Mouse (Mus musculus): Measurements from ENCODE around the gene Micu2. TPM values are rescaled to one million over a fixed set of nuclear protein-coding genes. Genes with fewer than 3 reads are reported as not detected.
A peak's percentile ranks its signal among the peaks of the same experiment; 100 is the strongest.
"Not testable (repeated sequence)": the region's sequence is repeated elsewhere in the genome, so short reads cannot be mapped to it uniquely, and the experiment has no call there.

Gene Micu2
- polyA plus RNA-seq, 1 experiment from 2014 or later, result 71.8 TPM

DNA sequence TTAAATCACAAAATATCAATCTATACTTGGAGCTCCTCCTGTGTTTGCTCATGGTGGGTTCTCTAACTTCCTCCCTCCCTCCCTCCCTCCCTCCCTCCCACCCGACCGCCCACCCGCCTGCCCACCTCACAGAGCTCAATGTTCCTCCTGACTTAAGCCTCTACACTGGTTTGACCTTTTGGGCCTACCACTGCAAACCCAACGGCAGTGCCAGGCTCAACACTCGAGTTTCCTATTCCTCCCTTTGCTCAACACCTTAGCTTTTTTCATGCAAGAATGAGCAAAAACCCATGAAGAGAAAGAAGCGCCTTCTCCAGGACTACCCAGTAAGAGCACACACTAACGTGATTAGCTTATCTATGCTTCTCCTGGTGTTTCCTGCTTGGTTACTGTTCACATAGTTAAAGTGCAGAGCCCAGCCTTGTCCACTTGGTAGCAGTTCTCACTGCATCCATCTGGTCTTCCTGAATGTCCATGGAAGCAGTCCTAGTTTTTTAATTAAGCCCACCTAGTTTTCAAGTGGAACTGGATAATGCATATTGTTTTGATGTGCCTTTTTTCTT, 66.1 kb downstream of the Micu2 start:
- no peak for ATAC-seq

DNA sequence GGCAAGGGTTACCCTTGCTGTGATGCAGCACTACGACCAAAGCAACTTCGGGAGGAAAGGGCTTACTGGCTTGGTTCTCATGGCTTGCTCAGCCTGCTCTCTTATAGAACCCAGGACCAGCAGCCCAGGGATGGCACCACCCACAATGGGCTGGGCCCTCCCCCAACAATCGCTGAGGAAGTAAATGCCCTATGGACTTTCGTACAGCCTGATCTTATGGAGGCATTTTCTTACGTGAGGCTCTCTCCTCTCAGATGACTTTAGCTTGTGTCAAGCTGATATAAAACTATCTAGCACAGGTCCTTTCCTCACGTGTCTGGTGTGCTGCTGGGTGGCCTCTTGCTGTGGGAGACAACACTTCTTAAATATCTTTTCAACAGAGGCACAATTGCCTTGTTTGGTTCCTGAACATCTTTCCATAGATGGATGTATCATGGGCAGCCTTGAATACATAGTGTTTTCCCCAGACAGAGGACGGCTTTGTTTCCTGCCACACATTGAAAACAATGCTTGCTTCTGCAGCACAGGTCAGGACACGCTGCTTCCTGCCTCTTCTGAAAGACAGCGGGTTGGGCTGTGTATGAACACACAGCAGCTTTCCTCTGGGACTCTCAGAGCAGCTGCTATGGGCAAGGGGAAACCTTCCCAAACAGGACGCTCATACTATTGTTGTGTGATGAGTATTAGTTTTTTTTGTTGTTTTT, 77.5 kb downstream of the Micu2 start:
- H3K4me3 ChIP-seq (replicated peaks; ENCODE audit: low read length), result no peak overlapping the region
- peaks cover 26% of the 10 kb centered on the region for H3K36me3 ChIP-seq (ENCODE audit: control insufficient read depth, insufficient read depth)
- no peaks in the 10 kb centered on the region for H3K27me3 ChIP-seq (replicated peaks; ENCODE audit: control insufficient read depth, insufficient read depth, low read length)
- H3K9me3 ChIP-seq (ENCODE audit: control insufficient read depth, low read length), result no peaks in the 10 kb centered on the region
- H3K27ac ChIP-seq (ENCODE audit: low read length), result peak overlapping the region; percentile 33; the same call in 1 of the 2 replicates
- 41% methylated on average over 10 of the region's 10 CpGs for WGBS
- no peak overlapping the region for H3K4me2 ChIP-seq (ENCODE audit: low read length)
- peaks cover 4% of the 10 kb centered on the region; the same call in 1 of the 2 replicates for H3K4me1 ChIP-seq (replicated peaks; ENCODE audit: control insufficient read depth, insufficient read depth, low read length)
- peak; percentile 43; the same call in 1 of the 2 replicates for ATAC-seq
- H3K9ac ChIP-seq (replicated peaks; ENCODE audit: low read depth, low read length), result no peak overlapping the region

More for the DNA sequence above, 66.1 kb downstream of the Micu2 start:
- Histone ChIP-seq H3K27me3 (replicated peaks; ENCODE audit: control insufficient read depth, insufficient read depth, low read length) (no peaks in the 10 kb centered on the region), H3K4me2 (ENCODE audit: low read length) (no peak overlapping the region), H3K36me3 (ENCODE audit: control insufficient read depth, insufficient read depth) (no peaks in the 10 kb centered on the region), H3K4me3 (replicated peaks; ENCODE audit: low read length) (no peak overlapping the region), H3K27ac (ENCODE audit: low read length) (no peak overlapping the region), H3K4me1 (replicated peaks; ENCODE audit: control insufficient read depth, insufficient read depth, low read length) (no peaks in the 10 kb centered on the region), H3K9me3 (ENCODE audit: control insufficient read depth, low read length) (no peaks in the 10 kb centered on the region), H3K9ac (replicated peaks; ENCODE audit: low read depth, low read length) (no peak overlapping the region)
- WGBS, result 76% methylated on average over 7 of the region's 7 CpGs

DNA sequence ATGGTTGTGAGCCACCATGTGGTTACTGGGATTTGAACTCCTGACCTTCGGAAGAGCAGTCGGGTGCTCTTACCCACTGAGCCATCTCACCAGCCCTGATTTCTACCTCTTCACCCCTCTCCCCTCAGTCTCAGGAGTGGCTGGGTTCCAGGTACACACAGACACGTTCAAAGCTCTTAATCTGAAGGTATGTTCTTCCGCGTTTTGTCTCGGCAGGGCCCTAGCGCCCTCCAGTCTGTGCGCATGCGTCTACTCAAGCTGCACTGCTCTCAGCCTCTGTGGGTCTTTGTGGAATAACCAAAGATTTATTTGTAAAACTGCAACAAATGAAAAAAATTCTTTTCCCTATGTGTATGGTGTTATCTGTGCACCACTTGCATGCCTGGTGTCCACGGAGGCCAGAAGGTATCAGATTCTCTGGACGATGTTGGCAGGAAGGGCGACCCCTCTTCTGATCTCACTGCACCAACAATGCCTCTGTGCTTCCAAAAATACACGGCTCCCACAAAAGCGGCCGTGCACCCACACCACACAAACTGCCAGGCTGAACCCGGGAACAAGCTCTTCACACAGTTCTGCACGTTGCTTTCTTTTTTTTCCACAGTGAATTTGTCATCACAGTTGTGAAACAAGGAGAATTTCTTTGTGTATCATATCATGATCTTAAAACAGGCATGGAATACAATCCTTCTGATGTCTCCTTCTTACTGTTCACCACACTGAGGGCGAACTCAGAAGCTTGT, 78.3 kb downstream of the Micu2 start:
- Histone ChIP-seq H3K4me1 (replicated peaks; ENCODE audit: control insufficient read depth, insufficient read depth, low read length) (peaks cover 4% of the 10 kb centered on the region; the same call in 1 of the 2 replicates), H3K4me2 (ENCODE audit: low read length) (no peak overlapping the region), H3K27ac (ENCODE audit: low read length) (peak overlapping the region; percentile 33; the same call in 1 of the 2 replicates), H3K27me3 (replicated peaks; ENCODE audit: control insufficient read depth, insufficient read depth, low read length) (no peaks in the 10 kb centered on the region), H3K9me3 (ENCODE audit: control insufficient read depth, low read length) (no peaks in the 10 kb centered on the region), H3K36me3 (ENCODE audit: control insufficient read depth, insufficient read depth) (peaks cover 26% of the 10 kb centered on the region), H3K9ac (replicated peaks; ENCODE audit: low read depth, low read length) (no peak overlapping the region), H3K4me3 (replicated peaks; ENCODE audit: low read length) (no peak overlapping the region)
- 87% methylated on average over 18 of the region's 18 CpGs for WGBS
- ATAC-seq, result no peak

DNA sequence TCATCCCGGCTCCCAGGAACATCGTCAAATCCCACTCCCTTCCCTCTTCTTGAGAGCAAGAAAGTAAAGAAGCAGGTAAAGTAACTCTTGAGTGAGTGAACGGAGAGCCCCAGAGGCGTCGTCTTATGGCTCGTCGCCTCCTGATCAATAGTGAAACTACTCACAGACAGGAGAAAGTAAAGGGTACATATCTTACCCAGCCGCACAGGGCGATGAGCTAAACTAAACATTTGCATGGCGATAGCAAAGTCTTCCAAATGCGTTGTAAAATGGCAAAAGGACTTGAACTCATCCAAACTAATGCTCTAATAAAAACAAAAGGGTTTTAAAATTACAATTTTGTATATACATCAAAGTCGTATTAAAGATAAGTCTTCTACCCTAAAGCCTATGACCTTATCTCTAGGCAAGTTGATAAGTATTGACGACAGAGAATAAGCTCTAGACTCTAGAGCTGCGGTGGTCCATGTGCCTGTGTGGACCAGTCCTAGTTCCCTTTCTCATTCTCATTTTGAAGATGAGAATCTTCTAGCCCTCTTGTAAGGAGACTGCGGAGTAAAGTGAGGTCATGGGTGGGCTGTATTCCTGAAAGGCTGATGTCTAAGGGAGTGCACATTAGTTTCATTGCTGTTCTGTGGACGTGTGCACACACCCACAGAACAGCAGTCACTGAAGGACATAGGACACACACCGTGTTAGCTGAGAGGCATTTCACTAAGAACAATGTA, 79.8 kb downstream of the Micu2 start:
- H3K9me3 ChIP-seq (ENCODE audit: control insufficient read depth, low read length), result no peaks in the 10 kb centered on the region
- peaks cover 4% of the 10 kb centered on the region; the same call in 1 of the 2 replicates for H3K4me1 ChIP-seq (replicated peaks; ENCODE audit: control insufficient read depth, insufficient read depth, low read length)
- WGBS, result 95% methylated on average over 17 of the region's 17 CpGs
- no peak overlapping the region for H3K4me2 ChIP-seq (ENCODE audit: low read length)
- no peak overlapping the region for H3K4me3 ChIP-seq (replicated peaks; ENCODE audit: low read length)
- H3K36me3 ChIP-seq (ENCODE audit: control insufficient read depth, insufficient read depth), result peaks cover 22% of the 10 kb centered on the region
- H3K27me3 ChIP-seq (replicated peaks; ENCODE audit: control insufficient read depth, insufficient read depth, low read length), result no peaks in the 10 kb centered on the region
- ATAC-seq, result no peak
- no peak overlapping the region for H3K9ac ChIP-seq (replicated peaks; ENCODE audit: low read depth, low read length)
- H3K27ac ChIP-seq (ENCODE audit: low read length), result no peak overlapping the region

DNA sequence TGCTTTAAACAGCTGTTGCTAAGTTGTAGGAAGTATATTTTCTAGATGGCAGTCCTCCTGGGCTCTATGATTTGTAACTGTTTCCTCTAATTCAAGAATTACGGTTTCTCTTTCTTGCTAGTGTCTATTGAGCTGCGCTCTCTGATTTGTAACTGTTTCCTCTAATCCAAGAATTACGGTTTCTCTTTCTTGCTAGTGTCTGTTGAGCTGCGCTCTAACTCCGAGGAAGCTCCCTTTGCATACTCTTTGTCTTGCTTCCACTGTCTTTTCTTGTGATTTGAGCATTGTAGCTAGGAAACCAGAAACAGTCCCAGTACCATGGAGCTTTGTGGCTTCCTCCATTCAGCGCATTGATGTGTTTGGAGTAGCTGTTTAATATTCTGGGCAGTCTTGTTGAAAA, 83.7 kb downstream of the Micu2 start:
- Histone ChIP-seq H3K4me2 (ENCODE audit: low read length) (no peak overlapping the region), H3K4me1 (replicated peaks; ENCODE audit: control insufficient read depth, insufficient read depth, low read length) (peaks cover 2% of the 10 kb centered on the region; the same call in 1 of the 2 replicates), H3K36me3 (ENCODE audit: control insufficient read depth, insufficient read depth) (peaks cover 8% of the 10 kb centered on the region; the same call in 1 of the 2 replicates), H3K9ac (replicated peaks; ENCODE audit: low read depth, low read length) (no peak overlapping the region), H3K4me3 (replicated peaks; ENCODE audit: low read length) (no peak overlapping the region), H3K27me3 (replicated peaks; ENCODE audit: control insufficient read depth, insufficient read depth, low read length) (no peaks in the 10 kb centered on the region), H3K9me3 (ENCODE audit: control insufficient read depth, low read length) (no peaks in the 10 kb centered on the region), H3K27ac (ENCODE audit: low read length) (no peak overlapping the region)
- no peak for ATAC-seq
- WGBS, result 63% methylated on average over 6 of the region's 6 CpGs

DNA sequence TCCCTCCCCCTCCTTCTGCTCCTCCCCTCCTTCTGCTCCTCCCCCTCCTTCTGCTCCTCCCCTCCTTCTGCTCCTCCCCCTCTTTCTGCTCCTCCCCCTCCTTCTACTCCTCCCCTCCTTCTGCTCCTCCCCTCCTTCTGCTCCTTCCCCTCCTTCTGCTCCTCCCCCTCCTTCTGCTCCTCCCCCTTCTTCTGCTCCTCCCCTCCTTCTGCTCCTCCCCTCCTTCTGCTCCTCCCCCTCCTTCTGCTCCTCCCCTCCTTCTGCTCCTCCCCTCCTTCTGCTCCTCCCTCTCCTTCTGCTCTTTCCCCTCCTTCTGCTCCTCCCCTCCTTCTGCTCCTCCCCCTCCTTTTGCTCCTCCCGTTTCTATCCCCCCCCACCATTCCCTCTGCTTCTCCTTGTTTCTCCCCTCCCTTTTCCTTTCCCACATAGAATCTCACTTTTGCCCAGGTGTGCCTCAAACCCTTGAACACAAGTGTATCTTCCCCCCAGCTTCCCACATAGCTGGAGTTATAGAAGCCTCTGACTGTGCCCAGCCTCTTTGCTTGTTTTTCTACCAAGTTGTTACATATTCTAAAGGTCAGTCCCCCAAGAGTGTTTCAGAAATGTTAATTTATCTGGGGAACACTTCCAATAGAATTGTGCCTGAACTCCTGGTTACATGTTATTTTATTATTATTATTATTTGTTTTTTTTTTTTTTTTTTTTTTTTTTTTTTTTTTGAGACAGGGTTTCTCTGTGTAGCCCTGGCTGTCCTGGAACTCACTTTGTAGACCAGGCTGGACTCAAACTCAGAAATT, 86.7 kb downstream of the Micu2 start:
- H3K9me3 ChIP-seq (ENCODE audit: control insufficient read depth, low read length); H3K4me3 ChIP-seq (replicated peaks; ENCODE audit: low read length); H3K9ac ChIP-seq (replicated peaks; ENCODE audit: low read depth, low read length); ATAC-seq; H3K27me3 ChIP-seq (replicated peaks; ENCODE audit: control insufficient read depth, insufficient read depth, low read length); H3K4me2 ChIP-seq (ENCODE audit: low read length); H3K27ac ChIP-seq (ENCODE audit: low read length); H3K4me1 ChIP-seq (replicated peaks; ENCODE audit: control insufficient read depth, insufficient read depth, low read length); H3K36me3 ChIP-seq (ENCODE audit: control insufficient read depth, insufficient read depth): not testable (repeated sequence)
- 55% methylated on average over 1 of the region's 1 CpGs for WGBS

DNA sequence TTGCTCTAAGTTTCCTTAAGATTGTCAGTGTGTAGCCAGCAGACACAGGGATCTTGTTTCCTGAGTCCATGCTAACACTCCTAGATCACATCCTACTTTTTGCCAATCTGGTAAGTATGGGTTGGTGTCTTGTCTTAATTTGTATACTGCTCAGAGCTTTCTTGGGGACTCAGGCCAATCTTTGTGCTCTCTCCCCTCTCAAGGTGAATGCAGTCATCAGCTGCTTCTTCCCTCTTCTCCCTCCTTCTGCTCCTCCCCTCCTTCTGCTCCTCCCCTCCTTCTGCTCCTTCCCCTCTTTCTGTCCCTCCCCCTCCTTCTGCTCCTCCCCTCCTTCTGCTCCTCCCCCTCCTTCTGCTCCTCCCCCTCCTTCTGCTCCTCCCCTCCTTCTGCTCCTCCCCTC, 87.3 kb downstream of the Micu2 start:
- H3K27me3 ChIP-seq (replicated peaks; ENCODE audit: control insufficient read depth, insufficient read depth, low read length); H3K4me3 ChIP-seq (replicated peaks; ENCODE audit: low read length); H3K36me3 ChIP-seq (ENCODE audit: control insufficient read depth, insufficient read depth); H3K9me3 ChIP-seq (ENCODE audit: control insufficient read depth, low read length); H3K9ac ChIP-seq (replicated peaks; ENCODE audit: low read depth, low read length); ATAC-seq; H3K27ac ChIP-seq (ENCODE audit: low read length); H3K4me1 ChIP-seq (replicated peaks; ENCODE audit: control insufficient read depth, insufficient read depth, low read length); H3K4me2 ChIP-seq (ENCODE audit: low read length): not testable (repeated sequence)

DNA sequence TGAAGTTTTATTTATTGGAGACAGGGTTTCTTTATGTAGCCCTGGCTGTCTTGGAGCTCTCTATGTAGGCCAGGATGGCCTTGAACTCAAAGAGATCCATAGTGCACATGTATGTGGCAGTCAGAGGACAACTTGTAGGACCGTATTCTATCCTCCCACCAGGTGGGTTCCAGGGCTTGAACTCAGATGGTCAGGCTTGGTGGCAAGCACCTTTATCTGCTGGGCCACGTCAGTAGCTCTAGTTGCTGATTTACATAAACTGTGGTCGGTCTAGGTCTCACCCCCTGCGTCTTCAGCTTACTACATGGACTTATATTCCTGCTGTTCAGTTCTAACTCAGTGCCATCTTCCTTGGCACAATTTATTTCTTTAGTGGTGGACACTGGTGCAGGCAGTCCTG, 87.7 kb downstream of the Micu2 start:
- H3K9ac ChIP-seq (replicated peaks; ENCODE audit: low read depth, low read length), result no peak overlapping the region
- no peak overlapping the region for H3K27ac ChIP-seq (ENCODE audit: low read length)
- 83% methylated on average over 4 of the region's 4 CpGs for WGBS
- no peak overlapping the region for H3K4me2 ChIP-seq (ENCODE audit: low read length)
- H3K4me3 ChIP-seq (replicated peaks; ENCODE audit: low read length), result no peak overlapping the region
- no peaks in the 10 kb centered on the region for H3K36me3 ChIP-seq (ENCODE audit: control insufficient read depth, insufficient read depth)
- H3K27me3 ChIP-seq (replicated peaks; ENCODE audit: control insufficient read depth, insufficient read depth, low read length), result no peaks in the 10 kb centered on the region
- peaks cover 3% of the 10 kb centered on the region; the same call in 1 of the 2 replicates for H3K4me1 ChIP-seq (replicated peaks; ENCODE audit: control insufficient read depth, insufficient read depth, low read length)
- no peak for ATAC-seq
- H3K9me3 ChIP-seq (ENCODE audit: control insufficient read depth, low read length), result no peaks in the 10 kb centered on the region

Data from forebrain, embryonic 16.5 days (tissue).